Mouse (Mus musculus): ENCODE data around the gene Tbcd.

- TF ChIP-seq CTCF (IDR thresholded peaks at IDR 0.05; ENCODE audit: low read depth, low read length) (no peak), POLR2A (IDR thresholded peaks at IDR 0.05; ENCODE audit: extremely low read depth, insufficient read depth, low read length) (no peak)
Measured at GRCm38 (mm10) chr11:121545398-121546034, 93.8 kb downstream of the Tbcd start.
